Mouse (Mus musculus): Measurements from ENCODE around the gene Tubb3.

- TF ChIP-seq EP300 (IDR thresholded peaks at IDR 0.05; ENCODE audit: low read depth), result no peak
- TF ChIP-seq CTCF (IDR thresholded peaks at IDR 0.05; ENCODE audit: low read depth), result no peak
Observed at GRCm38 (mm10) chr8:123412560-123413170, 1.4 kb downstream of the Tubb3 start.
